Mouse (Mus musculus) G1E (cell line): ENCODE measurements around the gene Wdr90. TPM values are rescaled to one million over a fixed set of nuclear protein-coding genes. Genes with fewer than 3 reads are reported as not detected.

Experiments
- ATAC-seq: 2 replicates; pipeline ENCODE4 v1.8.0; 2016; ENCODE audit warnings: mild to moderate bottlenecking; ENCODE audit not compliant: insufficient number of reproducible peaks, poor library complexity, low FRiP score, severe bottlenecking; ENCODE audit errors: extremely low read depth
- DNase-seq: peaks from one replicate; pipeline ENCODE4 v3.0.0; 2012; ENCODE audit warnings: low spot score
- H3K27me3 ChIP-seq: 2 replicates; pipeline ENCODE4 v1.6.1; 2012; ENCODE audit warnings: mild to moderate bottlenecking, low read length, inconsistent platforms; ENCODE audit not compliant: insufficient read depth
- H3K36me3 ChIP-seq: replicated peaks from 2 replicates; pipeline ENCODE3; 2012; ENCODE audit warnings: mild to moderate bottlenecking, inconsistent platforms
- H3K4me1 ChIP-seq: 2 replicates; pipeline ENCODE4 v1.6.1; 2012; ENCODE audit warnings: low read depth, low read length, inconsistent platforms, mixed read lengths; ENCODE audit not compliant: insufficient read depth
- H3K4me3 ChIP-seq: 2 replicates; pipeline ENCODE4 v1.5.1; 2012; ENCODE audit warnings: low read depth, mild to moderate bottlenecking, inconsistent platforms, low read length, moderate library complexity, mixed read lengths
- H3K9me3 ChIP-seq: replicated peaks from 2 replicates; pipeline ENCODE4 v1.6.1; 2012; ENCODE audit warnings: inconsistent platforms
- CTCF ChIP-seq: IDR thresholded peaks from 2 replicates; pipeline ENCODE4 v1.5.1; 2012; ENCODE audit warnings: low read depth, low read length, inconsistent platforms, mixed read lengths
- GATA1 ChIP-seq: IDR thresholded peaks from 2 replicates; pipeline ENCODE4 v1.6.1; 2012; ENCODE audit warnings: borderline replicate concordance, low read length, inconsistent platforms, mixed read lengths
- GATA2 ChIP-seq: IDR thresholded peaks from 2 replicates; pipeline ENCODE4 v1.6.1; 2012; ENCODE audit warnings: low read depth, low read length, inconsistent platforms, borderline replicate concordance
- POLR2AphosphoS5 ChIP-seq: IDR thresholded peaks from 2 replicates; pipeline ENCODE4 v1.6.1; 2012; ENCODE audit warnings: low read depth, low read length, inconsistent platforms; ENCODE audit not compliant: insufficient replicate concordance
- TAL1 ChIP-seq: conservative IDR thresholded peaks from 2 replicates; pipeline ENCODE4 v1.6.1; 2012; ENCODE audit warnings: low read depth, low read length, inconsistent platforms, mixed read lengths
- polyA plus RNA-seq: library from polyadenylated mRNA; stranded (reverse); fragments of >175 nt; gene quantifications from 2 replicates; pipeline ENCODE4 v1.2.3, GENCODE M21; 2012
- total RNA-seq, 2 experiments: library from RNA; stranded (forward) in 1 of 2; stranded (reverse) in 1 of 2; fragments of 200-1000 nt in 1 of 2; fragments of >200 nt in 1 of 2; fragmentation: Nextera tagmentation in 1 of 2; gene quantifications; 2 replicates each; pipeline ENCODE4 v1.2.3; 2014 to 2017

Gene Wdr90
- total and polyA plus RNA-seq, 3 experiments: 11.8 to 42.2 (median 17.0) TPM

DNA sequence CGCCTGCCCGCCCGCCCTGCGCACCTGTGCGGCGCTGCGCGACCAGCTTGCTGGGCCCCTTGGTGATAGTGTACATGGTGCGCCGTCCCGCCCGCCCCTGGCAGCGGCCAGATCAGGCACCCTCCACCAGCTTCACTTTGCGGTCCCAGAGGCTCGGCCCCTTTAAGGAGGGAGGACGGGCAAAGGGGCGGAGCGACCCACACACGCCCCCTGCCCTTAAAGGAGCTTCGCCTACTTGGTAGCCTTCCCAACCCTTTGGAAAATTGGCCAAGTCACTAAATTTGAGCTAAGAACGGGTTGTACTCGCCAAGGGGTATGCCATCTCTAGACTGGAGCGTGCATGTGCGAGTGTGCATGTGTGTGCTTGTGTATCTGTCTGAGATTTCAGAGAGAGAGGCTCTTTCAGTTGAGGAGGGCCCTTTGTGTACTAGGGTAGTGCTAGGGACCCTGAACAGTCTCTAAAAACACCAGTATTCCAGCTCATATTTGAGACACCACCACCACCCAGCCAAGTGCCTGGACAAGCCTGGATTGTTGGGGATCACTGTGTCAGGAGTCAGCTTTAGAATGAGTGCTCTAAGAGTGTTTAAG lies 7.4 kb upstream of the Wdr90 start, which contains the start of gene Mcrip2:
TSS of gene Mcrip2 (minus strand) at position 164 of the 591 bp plus-strand sequence.
- peak; percentile 79 for DNase-seq

DNA sequence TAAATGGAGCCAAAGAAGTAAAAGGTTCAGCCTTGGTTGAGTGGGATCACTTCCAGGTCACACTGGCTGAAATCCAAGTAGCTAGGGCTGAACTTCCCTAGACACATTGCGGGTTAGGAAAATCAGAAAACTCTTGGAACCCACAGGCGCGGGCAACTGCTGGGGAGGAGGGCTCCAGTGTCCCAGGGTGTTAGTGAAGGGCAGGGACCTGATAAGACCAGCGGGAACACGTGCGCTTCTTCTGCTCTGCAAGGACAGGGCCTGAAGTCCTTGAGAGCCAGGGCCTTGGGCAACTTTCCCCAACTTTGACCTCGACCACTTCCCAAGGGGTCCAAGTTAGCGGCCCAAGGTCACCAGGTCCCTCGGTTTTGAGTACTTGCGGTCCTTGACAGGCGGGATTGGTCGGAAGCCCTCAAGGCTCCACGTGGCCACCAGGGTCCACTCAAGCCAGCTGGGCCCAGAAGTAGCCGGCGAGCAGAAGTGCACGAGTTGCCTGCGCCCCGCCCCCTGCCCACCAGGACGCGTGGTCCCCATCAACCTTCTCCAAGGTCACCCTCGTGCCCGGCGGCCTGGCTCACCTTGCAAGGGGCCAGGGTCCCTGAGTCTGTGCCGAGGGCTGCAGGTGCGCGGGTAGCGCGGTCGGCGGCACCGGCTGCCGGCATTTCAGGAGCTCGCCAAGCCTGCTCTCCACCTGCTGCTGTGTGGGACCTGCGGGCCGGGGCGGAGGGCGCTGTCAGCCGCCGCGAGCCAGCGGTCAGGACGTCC lies 6.7 kb upstream of the Wdr90 start:
- H3K36me3 ChIP-seq: peaks cover 37% of the 10 kb centered on the region
- no peaks in the 10 kb centered on the region; the same call in 1 of the 2 replicates for H3K27me3 ChIP-seq
- peak overlapping the region; percentile 83 for H3K4me3 ChIP-seq
- TF ChIP-seq TAL1: no peak
- TF ChIP-seq GATA1: no peak
- no peak for TF ChIP-seq CTCF
- TF ChIP-seq POLR2AphosphoS5: no peak
- TF ChIP-seq GATA2: no peak
- ATAC-seq (no peak), DNase-seq (no peak)
- peaks cover 37% of the 10 kb centered on the region for H3K4me1 ChIP-seq
- no peaks in the 10 kb centered on the region for H3K9me3 ChIP-seq

More for the DNA sequence above, 7.4 kb upstream of the Wdr90 start, which contains the start of gene Mcrip2:
- TF ChIP-seq CTCF: no peak
- no peak for TF ChIP-seq GATA2
- no peak for TF ChIP-seq TAL1
- TF ChIP-seq GATA1: no peak
- no peak for TF ChIP-seq POLR2AphosphoS5
- H3K9me3 ChIP-seq: no peaks in the 10 kb centered on the region
- ATAC-seq: peak; percentile 60
- H3K4me1 ChIP-seq: peaks cover 40% of the 10 kb centered on the region
- peaks cover 32% of the 10 kb centered on the region for H3K36me3 ChIP-seq
- peak within 1 kb of the TSS; percentile 83 for H3K4me3 ChIP-seq
- H3K27me3 ChIP-seq: no peaks in the 10 kb centered on the region; the same call in 1 of the 2 replicates

DNA sequence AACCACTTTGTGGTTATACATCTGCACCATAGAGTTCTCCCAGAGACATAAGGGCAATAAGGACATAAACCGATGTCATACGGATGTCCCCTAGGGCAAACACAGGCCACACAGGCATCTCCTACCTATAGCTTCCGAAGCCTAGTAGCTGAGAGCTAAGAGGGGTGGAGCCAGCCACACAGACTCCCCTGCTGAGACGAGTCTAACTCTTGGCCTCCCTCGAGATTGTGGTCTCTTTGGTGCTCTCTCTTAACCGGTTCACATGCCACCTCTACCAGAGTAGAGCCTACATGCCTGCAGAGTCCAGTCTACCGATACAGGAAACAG lies 6.2 kb upstream of the Wdr90 start:
- DNase-seq: peak; percentile 45
- H3K9me3 ChIP-seq: no peaks in the 10 kb centered on the region
- peak; percentile 4; the same call in 1 of the 2 replicates for ATAC-seq
- TF ChIP-seq CTCF: no peak
- TF ChIP-seq GATA1: no peak
- no peak for TF ChIP-seq GATA2
- no peak for TF ChIP-seq TAL1
- TF ChIP-seq POLR2AphosphoS5: no peak
- peak overlapping the region; percentile 83; the same call in 1 of the 2 replicates for H3K4me3 ChIP-seq
- H3K36me3 ChIP-seq: peaks cover 39% of the 10 kb centered on the region
- peaks cover 39% of the 10 kb centered on the region for H3K4me1 ChIP-seq
- no peaks in the 10 kb centered on the region; the same call in 1 of the 2 replicates for H3K27me3 ChIP-seq

DNA sequence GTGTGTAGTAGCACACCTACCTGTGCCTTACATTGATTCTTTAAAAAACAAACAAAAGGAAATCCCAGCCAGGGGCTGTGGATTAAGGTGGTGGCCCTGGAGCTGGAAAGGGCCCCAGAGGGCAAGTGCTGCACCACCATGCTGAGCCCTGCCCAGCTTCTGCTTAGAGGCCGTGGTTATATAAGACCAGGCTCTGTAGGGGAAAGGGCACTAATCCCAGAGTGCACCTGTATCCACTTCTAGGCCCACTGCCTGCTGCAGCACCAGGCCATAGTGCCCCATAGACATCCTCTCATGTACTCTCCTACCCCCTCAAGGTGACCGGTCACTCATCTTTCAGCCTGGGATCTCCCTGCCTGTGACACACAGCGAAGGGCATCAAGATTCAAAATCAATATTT lies 4.9 kb upstream of the Wdr90 start:
- no peak for ATAC-seq
- H3K4me3 ChIP-seq: no peak overlapping the region
- peaks cover 47% of the 10 kb centered on the region for H3K4me1 ChIP-seq

DNA sequence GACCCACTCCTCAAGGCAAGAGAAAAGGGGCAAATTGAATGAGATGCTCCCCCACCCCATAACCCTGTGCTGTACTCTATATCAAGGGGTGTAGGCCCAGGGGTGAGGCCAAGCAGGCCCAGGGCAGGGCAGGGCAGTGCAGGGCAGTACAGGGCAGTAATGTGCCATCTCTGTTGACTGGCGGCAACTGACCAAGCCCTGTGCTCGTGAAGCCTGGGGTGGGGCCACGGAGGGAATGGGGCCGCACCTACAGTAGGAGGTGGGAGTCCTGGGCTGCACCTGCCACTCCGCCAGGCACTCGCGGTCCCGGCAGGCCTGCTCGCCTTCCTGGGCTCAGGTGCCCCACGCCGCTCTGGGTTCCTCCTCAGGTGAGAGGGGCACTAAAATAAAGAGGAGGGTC lies 4.0 kb upstream of the Wdr90 start:
- ATAC-seq: no peak
- TF ChIP-seq GATA1 (no peak), GATA2 (no peak), CTCF (no peak), POLR2AphosphoS5 (no peak), TAL1 (no peak)
- DNase-seq: no peak
- no peaks in the 10 kb centered on the region for H3K9me3 ChIP-seq
- peaks cover 55% of the 10 kb centered on the region for H3K4me1 ChIP-seq
- H3K4me3 ChIP-seq: no peak overlapping the region
- H3K27me3 ChIP-seq: no peaks in the 10 kb centered on the region; the same call in 1 of the 2 replicates
- peaks cover 40% of the 10 kb centered on the region for H3K36me3 ChIP-seq

More for the DNA sequence above, 4.9 kb upstream of the Wdr90 start:
- Histone ChIP-seq H3K9me3 (no peaks in the 10 kb centered on the region), H3K27me3 (no peaks in the 10 kb centered on the region; the same call in 1 of the 2 replicates), H3K36me3 (peaks cover 39% of the 10 kb centered on the region)
- DNase-seq: no peak
- TF ChIP-seq CTCF: no peak
- no peak for TF ChIP-seq TAL1
- TF ChIP-seq GATA2: no peak

DNA sequence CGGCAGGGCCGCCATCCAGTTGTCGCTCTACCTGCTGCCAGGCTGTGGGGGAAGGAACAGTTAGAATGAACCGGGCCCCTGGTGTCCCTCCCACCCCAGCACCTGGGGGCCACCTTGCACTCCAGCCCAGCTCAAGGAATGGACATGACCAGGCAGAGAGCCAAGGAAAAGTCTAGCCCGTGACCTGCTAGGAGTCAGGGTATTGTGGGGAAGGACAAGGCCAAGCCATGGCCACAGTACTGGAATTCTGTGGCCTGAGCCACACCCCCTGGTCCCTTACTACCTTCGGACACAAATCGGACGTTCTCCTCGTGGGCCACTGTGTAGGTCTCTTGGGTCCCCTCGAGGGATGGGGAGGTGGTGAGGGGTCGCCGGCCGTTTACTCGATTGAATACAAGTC lies 3.0 kb upstream of the Wdr90 start:
- DNase-seq (no peak), ATAC-seq (no peak)
- H3K4me3 ChIP-seq: no peak overlapping the region
- TF ChIP-seq POLR2AphosphoS5 (no peak), CTCF (no peak), GATA2 (no peak), GATA1 (no peak), TAL1 (no peak)
- peaks cover 61% of the 10 kb centered on the region for H3K4me1 ChIP-seq
- no peaks in the 10 kb centered on the region; the same call in 1 of the 2 replicates for H3K27me3 ChIP-seq
- peaks cover 48% of the 10 kb centered on the region for H3K36me3 ChIP-seq
- no peaks in the 10 kb centered on the region for H3K9me3 ChIP-seq
